Mouse (Mus musculus): ENCODE data around the gene Taar7f. TPM values are rescaled to one million over a fixed set of nuclear protein-coding genes. Genes with fewer than 3 reads are reported as not detected.
"Not testable (repeated sequence)": the region's sequence is repeated elsewhere in the genome, so short reads cannot be mapped to it uniquely, and the experiment has no call there.

Gene Taar7f
- total RNA-seq (2022): not detected

DNA sequence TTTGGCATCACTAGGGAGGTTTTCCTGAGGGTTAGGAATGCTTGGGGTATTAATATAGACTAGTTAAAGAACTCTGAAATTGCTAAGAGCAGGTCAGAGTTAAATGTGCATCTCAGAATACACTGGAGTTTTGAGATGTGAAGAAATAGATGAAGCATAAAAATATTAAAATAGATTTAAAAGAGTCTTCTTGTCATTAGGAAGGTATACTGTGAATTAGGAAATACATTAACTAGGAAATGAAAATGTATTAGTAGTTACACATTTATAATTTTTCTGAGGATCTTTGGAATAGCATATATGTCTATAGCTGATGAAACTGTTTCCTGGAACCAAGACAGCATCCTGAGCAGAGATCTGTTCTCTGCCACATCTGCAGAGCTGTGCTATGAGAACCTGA, at the start of gene Taar7f:
Gene Taar7f (plus strand): TSS at position 301 of the 400 bp plus-strand sequence.
- no peak for DNase-seq (ENCODE audit: low spot score in 2 of 2)

DNA sequence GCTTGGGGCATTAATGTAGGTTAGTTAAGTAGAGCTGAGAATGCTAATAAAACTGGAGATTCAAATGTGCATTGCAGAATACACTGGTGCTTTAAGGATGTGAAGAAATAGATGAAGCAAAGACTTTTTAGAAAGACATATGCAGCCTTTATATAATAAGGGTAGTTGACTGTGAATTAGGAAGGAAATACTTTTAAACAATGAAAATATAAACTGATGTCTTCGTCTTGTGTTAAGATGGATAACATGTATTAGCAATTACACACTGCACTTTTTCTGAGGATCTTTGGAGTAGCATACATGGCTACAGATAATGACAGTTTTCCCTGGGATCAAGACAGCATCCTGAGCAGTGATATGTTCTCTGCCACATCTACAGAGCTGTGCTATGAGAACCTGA, 49.7 kb upstream of the Taar7f start, which contains the start of gene Taar7b:
Gene Taar7b (plus strand): TSS at position 301 of the 400 bp plus-strand sequence.
- DNase-seq (ENCODE audit: low spot score in 2 of 2): no peak

DNA sequence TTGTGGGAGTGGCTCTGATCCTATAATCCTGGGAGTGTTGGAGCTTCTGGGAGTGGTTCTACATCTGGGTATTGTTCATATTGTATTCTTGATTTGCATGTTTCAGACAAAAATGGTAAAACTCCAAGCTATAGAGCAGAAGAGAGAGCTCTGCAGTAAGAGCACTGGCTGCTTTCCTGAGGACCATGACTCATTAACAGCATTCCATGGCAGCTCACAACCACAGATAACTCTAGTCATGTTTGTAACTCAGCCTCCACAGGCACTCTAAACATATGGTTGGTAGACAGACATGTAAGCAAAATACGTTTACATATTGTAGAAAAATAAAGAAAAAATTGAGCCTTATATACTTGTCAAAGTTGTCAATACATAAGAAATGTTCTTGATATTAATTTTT, 42.9 kb upstream of the Taar7f start:
- no peak for DNase-seq (ENCODE audit: low spot score in 2 of 2)

DNA sequence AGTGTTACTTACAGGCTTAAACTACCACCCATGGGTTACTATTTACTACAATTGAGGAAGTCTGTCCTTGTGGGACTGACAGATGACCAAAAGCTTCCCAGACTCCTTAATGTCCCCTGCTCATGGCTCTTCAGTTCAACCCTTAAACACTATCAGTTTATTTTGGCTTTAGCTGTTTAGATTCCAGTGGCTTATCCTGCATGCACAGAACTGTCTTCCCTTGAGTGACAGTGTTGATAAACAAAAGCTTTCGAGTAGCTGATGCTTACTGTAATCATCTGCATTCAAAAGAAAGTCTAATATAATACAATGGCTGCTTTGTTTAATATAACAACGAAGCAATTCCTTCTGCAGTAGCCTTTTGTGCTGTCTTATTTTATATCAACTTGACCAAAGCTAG, 42.3 kb upstream of the Taar7f start:
- no peak for DNase-seq (ENCODE audit: low spot score in 2 of 2)

DNA sequence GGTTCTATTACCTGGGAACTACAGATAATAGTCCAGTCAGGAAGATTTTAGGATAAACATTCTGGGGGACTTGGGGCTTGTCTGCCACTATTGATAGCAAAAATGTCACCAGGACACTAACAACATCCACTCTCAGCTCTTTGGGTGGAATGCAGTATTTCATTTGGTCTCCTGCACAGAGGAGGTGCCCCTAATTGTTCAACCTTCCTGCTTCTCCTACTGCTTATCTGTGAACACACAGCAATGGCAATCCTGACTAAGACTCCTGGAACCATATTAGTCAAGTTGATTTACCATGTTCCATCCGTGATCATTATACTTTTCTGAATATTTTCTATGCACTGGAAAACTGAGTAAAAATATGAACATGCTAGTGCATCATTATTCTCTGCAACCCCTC, 41.2 kb upstream of the Taar7f start:
- no peak for DNase-seq (ENCODE audit: low spot score in 2 of 2)

DNA sequence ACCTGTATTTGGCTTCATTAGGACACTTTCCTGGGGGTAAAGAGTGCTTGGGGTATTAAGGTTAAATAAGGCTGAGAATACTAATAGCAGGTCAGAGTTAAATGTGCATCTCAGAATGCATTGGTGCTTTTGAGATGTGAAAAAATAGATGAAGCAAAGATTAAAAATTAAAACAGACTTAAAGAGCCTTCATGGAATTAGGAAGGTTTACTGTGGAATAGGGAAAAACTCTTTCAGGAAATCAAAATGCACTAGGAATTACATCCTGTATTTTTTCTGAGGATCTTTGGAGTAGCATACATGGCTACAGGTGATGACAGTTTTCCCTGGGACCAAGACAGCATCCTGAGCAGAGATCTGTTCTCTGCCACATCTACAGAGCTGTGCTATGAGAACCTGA, 22.4 kb upstream of the Taar7f start, which contains the start of gene Taar7d:
Gene Taar7d (plus strand): TSS at position 301 of the 400 bp plus-strand sequence.
- no peak for DNase-seq (ENCODE audit: low spot score in 2 of 2)

- no peak for DNase-seq (ENCODE audit: low spot score in 2 of 2)
These were observed 18.0 kb upstream of the Taar7f start for GRCm38 (mm10) chr10:24031347-24031746.

DNA sequence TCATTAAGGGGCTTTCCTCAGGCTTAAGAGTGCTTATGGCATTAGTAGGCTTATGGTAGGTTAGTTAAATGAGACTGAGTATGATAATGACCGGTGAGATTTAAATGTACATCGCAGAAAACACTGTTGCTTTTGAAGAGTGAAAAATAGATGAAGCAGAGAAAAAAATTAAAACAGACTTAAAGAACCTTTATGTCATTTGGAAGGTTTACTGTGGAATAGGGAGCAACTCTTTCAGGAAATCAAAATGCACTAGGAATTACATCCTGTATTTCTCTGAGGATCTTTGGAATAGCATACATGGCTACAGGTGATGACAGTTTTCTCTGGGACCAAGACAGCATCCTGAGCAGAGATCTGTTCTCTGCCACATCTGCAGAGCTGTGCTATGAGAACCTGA, 12.0 kb upstream of the Taar7f start, which contains the start of gene Taar7e:
Gene Taar7e (plus strand): TSS at position 301 of the 400 bp plus-strand sequence.
- no peak for DNase-seq (ENCODE audit: low spot score in 2 of 2)

DNA sequence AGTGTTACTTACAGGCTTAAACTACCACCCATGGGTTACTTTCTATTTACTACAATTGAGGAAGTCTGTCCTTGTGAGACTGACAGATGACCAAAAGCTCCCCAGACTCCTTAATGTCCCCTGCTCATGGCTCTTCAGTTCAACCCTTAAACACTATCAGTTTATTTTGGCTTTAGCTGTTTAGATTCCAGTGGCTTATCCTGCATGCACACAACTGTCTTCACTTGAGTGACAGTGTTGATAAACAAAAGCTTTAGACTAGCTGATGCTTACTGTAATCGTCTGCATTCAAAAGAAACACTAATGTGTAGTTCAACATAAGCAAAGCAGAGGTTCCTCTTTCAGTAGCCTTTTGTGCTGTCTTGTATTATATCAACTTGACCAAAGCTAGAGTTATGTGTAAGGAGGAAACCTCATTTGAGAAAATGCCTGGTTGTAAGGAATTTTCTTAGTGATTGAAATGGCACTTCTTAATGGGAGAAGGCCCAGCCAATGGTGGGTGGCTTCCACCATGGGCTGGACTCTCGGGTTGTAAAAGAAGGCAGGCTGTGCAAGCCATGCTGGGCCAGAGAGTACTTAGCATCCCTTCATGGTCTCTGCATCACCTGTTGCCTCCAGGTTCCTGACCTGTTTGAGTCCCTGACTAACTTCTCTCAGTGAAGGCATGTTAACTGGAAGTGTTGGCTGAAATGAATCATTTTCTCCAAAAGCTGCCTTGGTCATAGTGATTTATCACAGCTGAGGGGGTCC, 9.0 kb upstream of the Taar7f start:
- DNase-seq (ENCODE audit: low spot score in 2 of 2): no peak

- no peak for DNase-seq (ENCODE audit: low spot score in 2 of 2)
These were observed 2.7 kb downstream of the Taar7f start for GRCm38 (mm10) chr10:24052039-24052438.

GRCm38 (mm10) chr10:24058986-24059385, 9.7 kb downstream of the Taar7f start:
- DNase-seq (ENCODE audit: low spot score in 2 of 2): no peak

- DNase-seq (ENCODE audit: low spot score in 2 of 2): not testable (repeated sequence)
These were observed 25.4 kb downstream of the Taar7f start for GRCm38 (mm10) chr10:24074751-24075150.

DNA sequence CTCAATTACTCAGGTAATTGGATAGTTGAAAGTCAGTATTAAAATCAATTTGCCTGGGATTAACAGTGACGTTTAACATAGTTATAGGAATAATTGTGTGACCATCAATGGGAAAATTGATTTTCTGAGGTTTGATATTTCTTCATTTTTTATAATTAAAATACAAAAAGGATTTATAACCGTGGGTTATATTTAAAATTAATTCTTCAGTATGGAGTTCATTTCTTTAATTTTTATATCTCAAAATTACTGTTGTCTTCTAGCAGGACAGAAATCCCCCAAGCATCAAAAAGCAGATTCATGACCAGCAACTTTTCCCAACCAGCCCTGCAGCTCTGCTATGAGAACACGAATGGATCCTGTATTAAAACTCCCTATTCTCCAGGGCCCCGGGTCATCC, 26.9 kb downstream of the Taar7f start, which contains the start of gene Taar8a:
Gene Taar8a (plus strand): TSS at position 301 of the 400 bp plus-strand sequence.
- not testable (repeated sequence) for DNase-seq (ENCODE audit: low spot score in 2 of 2)

GRCm38 (mm10) chr10:24080166-24080565, 30.9 kb downstream of the Taar7f start:
- DNase-seq (ENCODE audit: low spot score in 2 of 2): no peak

- DNase-seq (ENCODE audit: low spot score in 2 of 2): no peak
These were observed 36.6 kb downstream of the Taar7f start for GRCm38 (mm10) chr10:24085936-24086335.

DNA sequence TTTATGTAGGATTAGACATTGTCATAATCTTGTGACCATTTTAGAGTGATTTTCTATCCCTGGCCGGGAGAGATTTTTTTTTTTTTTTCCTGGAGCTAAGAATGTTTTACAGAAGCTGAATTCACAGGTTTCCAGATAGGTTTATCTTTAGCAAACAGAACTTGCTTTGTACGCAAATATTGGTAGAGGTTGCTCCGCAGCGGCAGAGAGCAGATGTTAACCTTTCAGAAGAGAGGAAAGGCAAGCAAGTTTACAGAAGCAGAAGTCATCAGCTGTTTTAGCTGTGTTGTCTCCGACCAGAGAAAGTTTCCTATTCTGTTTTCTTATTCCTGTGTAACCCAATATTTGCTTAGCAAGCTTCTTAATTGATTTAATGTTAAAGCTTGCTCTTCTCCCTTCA, 37.2 kb downstream of the Taar7f start:
- no peak for DNase-seq (ENCODE audit: low spot score in 2 of 2)

GRCm38 (mm10) chr10:24087168-24087567, 37.9 kb downstream of the Taar7f start:
- no peak for DNase-seq (ENCODE audit: low spot score in 2 of 2)

DNA sequence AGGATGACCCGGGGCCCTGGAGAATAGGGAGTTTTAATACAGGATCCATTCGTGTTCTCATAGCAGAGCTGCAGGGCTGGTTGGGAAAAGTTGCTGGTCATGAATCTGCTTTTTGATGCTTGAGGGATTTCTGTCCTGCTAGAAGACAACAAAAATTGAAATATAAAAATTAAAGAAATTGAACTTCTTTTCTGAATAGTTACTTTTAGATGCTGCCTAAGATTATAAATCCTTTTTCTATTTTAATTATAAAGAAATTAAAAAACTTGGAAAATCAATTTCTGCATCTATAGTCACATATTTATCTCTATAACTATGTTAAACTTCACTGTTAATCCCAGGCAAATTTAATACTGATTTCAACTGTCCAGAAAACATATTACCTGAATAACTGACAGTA, 42.9 kb downstream of the Taar7f start, which contains the start of gene Taar8b:
Gene Taar8b (minus strand): TSS at position 101 of the 400 bp plus-strand sequence.
- no peak for DNase-seq (ENCODE audit: low spot score in 2 of 2)

DNA sequence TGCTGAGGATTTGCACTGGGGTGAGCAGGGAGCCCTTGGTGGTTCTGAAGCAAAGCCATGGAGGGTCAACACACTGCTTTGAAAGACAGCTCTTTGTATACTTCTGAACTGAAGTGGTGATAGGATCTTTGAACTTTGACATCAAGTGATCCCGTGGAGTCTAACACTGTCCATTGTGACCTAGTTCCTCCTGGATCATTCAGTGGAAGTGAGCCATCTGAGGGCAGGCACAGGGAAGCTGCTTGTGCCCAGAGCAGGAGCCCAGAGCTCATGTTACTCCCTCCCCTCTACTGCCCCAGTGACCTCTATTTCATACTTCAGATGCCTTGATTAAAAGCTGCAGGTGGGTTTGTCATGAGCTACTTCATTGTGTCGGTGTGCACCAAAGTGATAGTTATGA, 47.7 kb downstream of the Taar7f start:
- not testable (repeated sequence) for DNase-seq (ENCODE audit: low spot score in 2 of 2)

Data from gastrocnemius, adult 8-10 months (tissue).